Mouse (Mus musculus) myocyte (in vitro differentiated cells): ENCODE measurements at regions not wholly inside any gene's neighbourhood (a gene's known extent, or its start where the extent isn't known, plus 50 kb on each side); places are given as distances from the start of the nearest gene placed in this dataset.

Experiments
- MAX ChIP-seq: IDR thresholded peaks from one replicate; pipeline ENCODE4 v1.6.1; 2011; ENCODE audit warnings: low read depth, mild to moderate bottlenecking, control low read depth
- POLR2A ChIP-seq: IDR thresholded peaks from one replicate; pipeline ENCODE4 v1.6.1; 2011; ENCODE audit warnings: low read depth, mild to moderate bottlenecking, control low read depth, moderate library complexity; ENCODE audit not compliant: insufficient read length
- REST ChIP-seq: IDR thresholded peaks from one replicate; pipeline ENCODE4 v1.6.1; 2011; ENCODE audit warnings: mild to moderate bottlenecking, control low read depth, moderate library complexity; ENCODE audit not compliant: insufficient read depth, insufficient read length
- TCF3 ChIP-seq: IDR thresholded peaks from one replicate; pipeline ENCODE4 v1.6.1; 2011; ENCODE audit warnings: low read depth, control low read depth; ENCODE audit not compliant: insufficient read length

- TF ChIP-seq MAX = no peak
- TF ChIP-seq TCF3 = no peak
- no peak for TF ChIP-seq POLR2A
- TF ChIP-seq REST = no peak
These were observed 244.3 kb downstream of the Kif2b start for GRCm38 (mm10) chr11:91333056-91333455.
